Mouse (Mus musculus): ENCODE measurements around the gene C8a. TPM values are rescaled to one million over a fixed set of nuclear protein-coding genes. Genes with fewer than 3 reads are reported as not detected.

Gene C8a
- total and polyA plus RNA-seq, 3 experiments: 0.69 TPM; not detected in 2

DNA sequence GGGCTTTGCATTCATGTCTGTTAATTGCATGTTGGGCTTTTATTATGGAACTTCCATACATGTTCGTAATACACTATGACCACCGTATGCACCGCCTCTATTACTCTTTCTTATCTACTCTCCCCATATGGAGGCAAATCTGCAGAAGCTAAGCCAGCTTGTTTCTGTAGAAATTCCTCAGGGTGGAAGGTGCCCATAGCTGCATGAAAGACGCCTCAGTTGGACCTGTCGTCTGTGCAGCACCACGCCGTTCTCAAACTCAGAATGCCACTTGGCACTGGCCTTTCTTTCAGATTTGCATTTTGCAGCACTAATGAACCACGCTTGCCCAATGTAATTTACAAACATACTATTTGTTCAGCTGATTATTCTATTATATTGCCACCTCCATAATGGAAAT lies 106.6 kb downstream of the C8a start:
- DNase-seq: no peak

DNA sequence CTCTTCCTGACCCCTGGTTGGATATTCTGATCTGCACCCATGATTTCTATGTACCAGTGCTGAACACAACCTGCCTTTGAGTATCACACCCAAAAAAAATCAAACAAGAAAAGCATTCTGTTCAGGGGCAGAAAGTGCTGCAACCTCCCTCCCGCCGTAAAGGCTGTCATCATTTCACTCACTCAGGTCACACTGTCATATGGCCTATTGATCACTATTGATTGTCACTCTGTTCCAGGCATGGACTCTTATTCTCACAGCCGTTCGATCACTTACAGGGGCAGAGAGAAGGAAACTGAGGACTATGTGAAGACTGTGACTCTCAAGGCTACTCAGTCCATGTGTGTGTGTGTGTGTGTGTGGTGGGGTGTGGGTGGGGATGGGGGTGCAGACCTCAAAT lies 108.0 kb downstream of the C8a start:
- DNase-seq: no peak

DNA sequence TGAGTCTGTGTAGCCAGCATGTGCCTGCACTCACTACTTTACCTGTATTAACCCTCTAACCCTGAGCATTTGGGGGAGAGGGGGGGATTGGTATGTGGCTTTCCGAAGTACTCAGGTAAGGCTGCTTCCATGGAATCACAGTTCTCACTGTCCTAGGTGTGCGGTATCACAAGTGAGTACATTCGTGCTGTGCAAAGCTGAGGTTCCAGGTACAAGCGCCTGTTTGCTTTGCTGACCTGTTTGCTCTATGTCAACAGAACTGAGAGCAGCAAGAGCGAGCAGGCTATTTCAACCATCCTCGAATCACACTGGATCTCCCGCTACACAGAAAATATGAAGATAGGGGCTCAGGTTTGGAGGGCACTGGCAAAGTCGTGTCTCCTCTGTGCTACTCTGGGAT lies 110.1 kb downstream of the C8a start, which contains the start of gene C8b:
Gene C8b, plus strand, starts transcription at position 253 of the 400 bp plus-strand sequence.
- DNase-seq: no peak

Other genes with a start within 250 kb of the C8a start
- gene C8b, start 110.1 kb downstream of the C8a start, total RNA-seq (2021): 1 to 10 TPM in 1 of 2 experiments, not detected in 1; 1.3 TPM
- gene C8b, start 110.1 kb downstream of the C8a start, polyA plus RNA-seq (2012; rRNA removed): 0.18 TPM in 1 of 2 replicates, not detected in the other
- not detected for gene Gm17662, start 19.1 kb downstream of the C8a start, total RNA-seq (2021)
- not detected in 2 replicates for gene Gm17662, start 19.1 kb downstream of the C8a start, polyA plus RNA-seq (2012; rRNA removed)
- gene Fyb2, start 37.1 kb upstream of the C8a start, total RNA-seq (2021): under 1 TPM; 0.55 to 0.78 TPM
- gene Fyb2, start 37.1 kb upstream of the C8a start, polyA plus RNA-seq (2012; rRNA removed): not detected in 2 replicates
- gene Prkaa2, start 233.5 kb upstream of the C8a start, total RNA-seq (2021): 1 to 10 TPM; 8.5 to 10.0 TPM
- gene Prkaa2, start 233.5 kb upstream of the C8a start, polyA plus RNA-seq (2012; rRNA removed): 0.78 and 1.2 TPM in 2 replicates

Measured in adrenal gland, adult 2 months (tissue).